Mouse (Mus musculus) retina, adult 2 months (tissue): Measurements from ENCODE around the gene Ccz1.

Experiments used
- DNase-seq: peaks from one replicate; pipeline ENCODE4 v3.0.0-alpha.2; 2012; ENCODE audit warnings: low read depth, low spot score

The Ccz1 gene

DNA sequence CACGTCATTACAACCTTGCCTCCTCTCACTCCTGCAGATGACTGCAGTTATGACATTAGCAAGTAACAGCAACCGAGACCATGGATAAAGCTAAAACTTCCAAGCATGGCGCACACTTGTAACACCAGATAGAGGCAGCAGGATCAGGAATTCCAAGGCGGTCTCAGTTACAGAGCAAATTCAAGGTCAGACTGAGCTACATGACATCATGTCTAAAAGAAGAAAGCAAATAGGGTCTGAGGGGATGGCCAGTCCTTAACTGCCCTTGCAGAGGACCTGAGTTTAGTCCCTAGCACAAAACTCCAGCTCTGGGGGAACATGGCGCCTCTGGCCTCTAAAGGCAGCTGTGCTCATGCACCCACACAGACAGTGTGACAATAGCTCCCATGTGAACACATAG, 20.8 kb downstream of the Ccz1 start:
- DNase-seq: no peak

DNA sequence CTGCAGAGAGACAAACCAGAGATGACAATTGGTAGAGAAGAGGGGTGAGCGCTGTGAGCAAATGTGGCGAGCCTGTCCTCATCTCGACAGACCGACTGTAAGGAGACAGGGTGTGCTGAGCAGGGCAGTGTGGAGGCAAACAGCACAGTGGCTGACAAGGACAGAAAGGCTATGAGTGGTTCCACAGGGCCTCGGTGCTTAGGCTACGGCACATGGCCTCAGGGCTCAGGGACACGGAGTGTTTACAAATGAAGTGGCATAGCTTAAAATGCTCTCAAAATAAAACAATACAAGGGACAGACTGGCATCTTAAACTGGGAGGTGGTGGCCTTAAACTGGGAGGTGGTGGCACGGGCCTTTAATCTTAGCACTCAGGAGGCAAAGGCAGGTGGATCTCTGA, 21.4 kb downstream of the Ccz1 start:
- DNase-seq: no peak

DNA sequence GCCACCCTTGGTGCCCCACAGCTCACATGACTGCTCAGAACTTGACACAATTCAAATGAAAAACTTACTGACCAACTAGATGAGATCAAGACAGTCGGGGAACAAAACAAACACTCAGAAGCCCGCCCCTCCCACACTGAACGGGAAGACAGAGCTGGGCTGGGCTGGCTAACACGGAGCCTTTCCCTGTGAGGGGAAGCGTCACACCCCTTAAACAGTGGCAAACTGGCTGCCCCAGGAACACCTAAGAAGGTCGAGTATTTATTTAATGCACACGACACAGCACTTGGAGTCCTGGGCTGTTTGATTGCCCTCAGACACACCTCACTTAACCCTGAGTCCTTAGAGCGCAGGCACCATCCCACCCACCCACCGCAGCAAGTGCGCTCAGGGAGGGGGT, 22.0 kb downstream of the Ccz1 start:
- no peak for DNase-seq

DNA sequence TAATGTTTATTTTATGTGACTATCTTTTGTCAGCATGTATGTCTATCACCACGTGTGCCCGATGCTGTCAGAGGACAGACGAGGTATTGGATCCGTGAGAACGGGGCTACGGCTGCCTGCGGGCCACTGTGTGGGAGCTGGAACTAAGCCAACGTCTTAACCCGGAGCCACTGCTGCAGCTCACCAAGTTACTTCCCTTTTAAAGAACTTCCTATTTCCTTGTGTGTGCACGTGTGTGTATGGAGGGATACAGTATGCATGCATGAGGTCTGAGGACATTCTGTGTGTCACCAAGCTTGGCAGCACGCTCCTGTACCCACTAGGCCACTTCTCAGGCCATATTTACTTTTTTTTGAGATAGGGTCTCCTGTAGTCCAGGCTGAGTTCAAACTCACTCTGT, 24.6 kb downstream of the Ccz1 start:
- DNase-seq: no peak

DNA sequence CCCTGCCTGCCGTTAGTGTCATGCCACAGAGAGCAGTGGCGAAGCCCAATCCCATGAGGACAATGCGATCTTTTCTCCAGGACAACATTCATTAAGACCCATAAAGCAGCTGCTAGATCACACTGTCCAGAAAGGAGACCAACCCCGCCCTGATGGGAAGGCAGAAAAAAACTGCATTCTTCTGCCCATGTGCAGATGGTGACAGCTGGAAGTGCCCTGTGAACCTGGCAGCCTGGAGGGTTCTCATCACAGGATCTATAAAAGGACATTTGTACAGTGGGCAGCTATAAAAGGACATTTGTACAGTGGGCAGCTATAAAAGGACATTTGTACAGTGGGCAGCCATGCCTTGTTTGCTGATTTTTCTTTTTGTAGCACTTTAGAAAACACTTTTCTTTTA, 25.6 kb downstream of the Ccz1 start:
- no peak for DNase-seq

DNA sequence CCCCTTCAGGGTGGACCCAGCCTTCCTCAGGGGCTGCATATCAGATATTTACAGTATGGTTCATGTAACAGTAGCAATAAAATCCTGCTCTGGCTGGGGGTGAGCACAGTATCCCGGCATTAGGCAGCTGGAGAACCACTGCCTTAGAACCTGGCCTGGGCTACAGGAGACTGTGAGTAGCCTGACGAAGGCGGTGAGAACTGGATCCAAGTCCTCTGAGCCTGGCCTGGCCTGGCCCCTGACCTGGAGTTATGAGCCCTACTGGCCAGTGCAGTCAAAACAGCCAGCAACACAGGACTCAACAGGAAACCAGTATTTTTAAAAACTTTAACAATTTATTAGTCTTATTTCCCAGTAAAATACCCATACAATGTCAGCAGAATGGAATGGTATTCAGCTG, 27.1 kb downstream of the Ccz1 start:
- DNase-seq: no peak

DNA sequence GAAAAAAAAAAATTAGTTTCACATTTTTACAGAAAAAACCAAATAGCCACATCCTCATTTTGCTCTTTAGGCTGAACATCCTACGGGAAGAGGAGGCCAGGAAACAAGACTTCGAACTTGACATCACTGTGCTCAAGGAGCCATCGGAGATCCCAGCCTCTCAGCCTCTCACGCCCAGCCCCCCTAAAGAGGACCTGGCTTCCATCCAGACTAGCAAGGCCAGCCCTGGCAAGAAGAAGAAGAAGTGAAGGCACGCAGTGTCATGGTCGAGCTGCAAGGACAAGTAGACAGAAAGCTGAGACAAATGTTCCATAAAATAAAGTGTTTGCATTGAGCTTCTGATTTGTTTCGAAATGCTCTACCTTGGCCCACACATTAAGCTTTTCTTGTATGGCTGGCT, 29.3 kb downstream of the Ccz1 start:
- no peak for DNase-seq

DNA sequence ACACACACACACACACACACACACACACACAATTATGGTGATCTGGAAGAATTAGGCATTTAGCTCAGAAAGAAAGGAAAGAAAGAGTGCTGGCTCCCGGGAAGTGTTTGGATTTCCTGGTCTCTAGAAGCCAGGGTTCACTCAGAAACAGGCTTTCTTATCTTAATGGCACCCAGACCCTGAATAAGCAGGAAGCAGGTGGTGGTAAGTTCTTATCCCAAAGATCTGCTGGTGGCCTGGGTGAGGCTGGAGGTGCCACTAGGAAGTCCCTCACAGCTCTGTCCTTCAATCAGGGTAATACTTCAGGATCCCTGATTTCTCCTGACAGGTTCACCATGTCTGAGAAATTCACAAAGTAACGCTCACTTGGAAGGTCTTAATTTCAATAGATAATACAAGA, 32.3 kb downstream of the Ccz1 start:
- no peak for DNase-seq

DNA sequence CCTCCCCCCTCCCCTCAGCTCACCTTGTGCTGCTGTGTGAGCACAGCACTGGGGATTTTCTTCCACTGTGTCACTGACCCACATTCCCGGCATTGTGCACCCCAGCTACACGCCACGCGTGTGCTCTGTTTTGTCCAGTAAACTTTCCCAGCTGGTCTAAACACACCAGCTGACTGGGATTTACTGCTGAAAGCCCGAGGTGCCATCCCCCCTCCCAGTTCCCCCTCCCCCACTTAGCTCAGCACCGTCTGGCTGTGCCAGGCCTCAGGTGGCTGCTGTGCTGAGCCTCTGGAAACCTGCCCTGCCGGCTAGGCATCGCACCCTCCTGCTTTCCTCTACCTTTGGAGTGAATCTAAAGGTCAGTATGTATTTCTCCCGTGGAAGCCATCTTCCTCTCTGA, 33.8 kb downstream of the Ccz1 start:
- peak; percentile 42 for DNase-seq

DNA sequence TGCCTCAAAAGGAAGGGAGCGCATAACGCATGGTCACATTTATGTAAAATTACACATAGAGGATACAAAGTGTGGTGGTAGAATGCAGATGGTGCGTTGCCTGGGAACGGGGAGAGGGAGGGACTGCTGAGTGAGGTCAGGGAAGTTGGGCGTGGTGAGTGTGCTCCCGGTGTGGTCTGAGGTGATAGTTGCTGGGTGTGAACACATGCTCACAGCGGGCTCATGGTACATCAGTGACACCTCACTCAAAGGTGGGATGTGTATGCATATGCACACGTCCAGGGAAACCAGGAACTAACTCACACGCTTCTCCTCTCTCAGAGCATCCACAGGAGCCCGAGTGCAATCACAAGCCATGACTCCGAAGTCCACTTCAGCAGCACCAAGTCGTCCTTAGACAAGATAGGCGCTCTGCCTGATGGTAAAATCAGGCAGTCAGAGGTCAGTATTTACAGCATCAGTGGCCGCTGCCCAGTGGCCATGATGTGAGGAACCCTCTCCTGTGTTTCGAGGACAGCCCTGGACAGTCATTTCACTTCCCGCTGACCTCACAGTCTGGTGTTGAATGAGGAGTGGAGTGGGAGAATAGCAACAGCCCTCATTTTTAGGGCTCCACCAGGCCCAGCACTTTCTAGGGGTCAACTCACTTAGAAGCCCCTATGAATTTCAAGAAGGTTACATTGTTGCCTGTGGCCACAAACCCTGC, 37.8 kb downstream of the Ccz1 start:
- no peak for DNase-seq

DNA sequence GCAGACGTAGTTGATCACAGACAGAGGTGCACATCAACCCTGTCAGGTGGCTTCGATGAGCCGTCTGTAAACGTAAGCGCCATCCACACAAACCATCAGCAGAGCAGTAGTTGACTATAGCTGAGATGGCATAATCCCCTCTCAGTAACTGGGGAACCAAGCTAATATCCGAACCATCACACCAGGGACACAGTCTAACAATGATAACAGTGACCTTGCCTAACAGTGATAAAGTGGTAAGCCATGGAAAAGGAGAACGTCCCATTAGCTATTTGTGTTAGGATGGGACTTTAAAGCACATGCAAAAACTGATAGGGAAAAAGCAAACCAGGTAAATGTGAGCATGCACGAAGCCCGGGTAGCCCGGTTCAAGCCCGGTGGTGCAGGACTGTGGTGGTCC, 38.4 kb downstream of the Ccz1 start:
- DNase-seq: no peak

DNA sequence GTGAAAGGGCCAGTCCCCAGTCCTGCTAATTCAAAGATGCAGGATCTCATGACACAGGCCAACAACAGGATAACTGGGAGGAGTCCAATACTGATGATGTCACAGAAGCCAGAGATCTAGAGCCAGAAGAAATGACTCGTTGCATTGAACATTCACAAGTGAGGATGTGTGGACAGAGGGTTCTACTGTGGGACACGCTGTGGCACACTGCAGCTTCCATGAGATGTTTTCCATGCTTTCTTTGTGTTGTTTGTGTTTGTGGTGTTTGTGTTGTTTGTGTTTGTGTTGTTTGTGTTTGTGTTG, 39.1 kb downstream of the Ccz1 start:
- DNase-seq: no peak

DNA sequence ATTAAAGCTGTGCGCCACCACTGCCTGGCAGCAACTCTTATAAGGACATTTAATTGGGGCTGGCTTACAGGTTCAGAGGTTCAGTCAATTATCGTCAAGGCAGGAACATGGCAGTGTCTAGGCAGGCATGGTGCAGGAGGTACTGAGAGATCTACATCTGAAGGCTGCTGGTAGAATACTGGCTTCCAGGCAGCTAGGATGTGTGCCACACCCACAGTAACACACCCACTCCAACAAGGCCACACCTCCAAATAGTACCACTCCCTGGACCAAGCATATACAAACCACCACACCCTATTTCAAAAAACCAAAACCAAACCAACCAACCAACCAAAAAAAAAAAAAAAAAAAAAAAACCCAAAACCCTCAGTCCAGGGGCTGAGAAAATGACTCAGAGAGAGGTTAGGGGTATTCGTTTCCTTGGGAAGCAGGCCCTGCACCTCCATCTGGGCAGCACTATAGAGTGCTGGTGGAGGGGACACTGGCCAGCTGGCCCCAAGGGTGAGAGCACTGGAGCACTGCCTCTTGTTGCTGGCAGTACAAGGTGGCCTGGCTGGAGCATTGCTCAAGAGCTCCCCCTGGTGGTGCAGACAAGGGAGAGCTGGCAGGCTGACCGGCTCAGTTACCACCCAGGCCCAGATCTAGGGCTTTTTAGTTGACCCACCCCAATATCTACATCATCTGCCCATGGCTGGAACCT, 39.6 kb downstream of the Ccz1 start:
- DNase-seq: peak; percentile 41

DNA sequence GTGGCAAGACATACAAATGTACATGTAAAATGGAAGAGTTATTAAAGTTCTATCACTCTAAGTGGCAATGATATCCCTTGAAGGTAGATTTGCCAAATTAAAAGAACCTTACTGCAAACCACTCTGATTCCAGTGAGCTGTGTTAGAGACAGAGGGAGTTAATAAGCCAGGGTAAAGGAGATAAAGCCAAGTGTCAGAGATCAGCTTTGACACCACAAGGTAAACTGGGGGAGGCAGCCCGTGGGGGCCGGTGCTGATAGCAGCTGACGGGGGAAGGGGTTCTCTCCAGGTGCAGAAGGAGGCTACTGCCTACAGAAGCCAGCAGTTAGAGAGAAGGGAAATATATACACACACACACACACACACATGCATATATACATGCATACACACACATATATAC, 42.0 kb downstream of the Ccz1 start:
- no peak for DNase-seq

DNA sequence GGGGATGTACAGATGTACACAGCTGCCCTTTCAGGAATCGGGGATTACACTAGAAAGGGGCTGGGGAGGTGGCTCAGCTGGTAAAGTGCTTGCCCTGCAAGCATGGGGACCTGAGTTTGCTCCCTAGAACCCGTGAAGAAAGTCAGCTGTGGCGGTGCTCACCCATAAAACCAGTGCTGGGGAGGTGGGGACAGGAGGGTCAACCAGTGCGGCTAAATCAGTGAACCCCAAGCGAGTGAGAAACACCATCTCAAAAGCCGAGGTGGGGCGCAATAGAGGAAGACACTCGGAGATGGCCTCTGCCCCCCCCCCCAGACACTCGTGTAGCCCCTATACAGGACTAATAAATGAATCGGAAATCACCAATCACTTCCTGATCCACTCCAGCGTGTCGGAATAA, 48.0 kb downstream of the Ccz1 start:
- no peak for DNase-seq

DNA sequence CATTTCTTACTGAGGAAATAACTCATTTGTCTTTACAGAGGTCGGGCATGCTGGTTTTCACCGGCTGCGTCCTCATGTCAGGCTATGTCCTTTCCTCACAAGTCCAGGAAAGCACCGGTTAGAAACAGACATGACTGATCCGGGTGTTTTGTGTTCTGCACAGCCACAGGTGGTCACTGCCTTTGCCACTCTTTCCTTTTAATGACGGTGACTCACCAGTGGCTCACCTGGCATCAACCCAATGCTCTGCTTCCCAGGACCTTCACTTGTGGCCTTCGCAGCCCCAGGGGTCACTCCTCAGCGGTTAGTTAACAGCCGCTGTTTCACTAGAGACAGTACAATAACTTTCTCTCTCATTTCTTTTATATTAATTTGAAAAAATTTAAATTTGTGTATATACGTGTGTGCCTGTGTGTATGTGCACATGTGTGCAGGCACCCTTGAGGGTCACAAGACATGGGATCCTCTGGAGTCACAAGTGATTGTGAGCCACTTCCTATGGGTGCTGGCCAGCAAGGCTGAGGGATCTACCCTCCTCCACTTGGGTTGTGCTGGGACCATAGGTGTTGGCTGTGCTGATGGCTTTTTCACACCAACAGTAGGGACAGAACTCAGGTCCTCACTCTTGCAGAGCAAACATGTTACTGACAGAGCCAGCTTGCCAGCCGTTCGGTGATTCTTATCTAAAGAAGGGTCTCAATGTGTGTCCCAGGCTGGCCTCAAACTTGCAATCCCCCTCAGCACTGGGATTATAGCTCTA, 48.9 kb downstream of the Ccz1 start:
- DNase-seq: no peak

DNA sequence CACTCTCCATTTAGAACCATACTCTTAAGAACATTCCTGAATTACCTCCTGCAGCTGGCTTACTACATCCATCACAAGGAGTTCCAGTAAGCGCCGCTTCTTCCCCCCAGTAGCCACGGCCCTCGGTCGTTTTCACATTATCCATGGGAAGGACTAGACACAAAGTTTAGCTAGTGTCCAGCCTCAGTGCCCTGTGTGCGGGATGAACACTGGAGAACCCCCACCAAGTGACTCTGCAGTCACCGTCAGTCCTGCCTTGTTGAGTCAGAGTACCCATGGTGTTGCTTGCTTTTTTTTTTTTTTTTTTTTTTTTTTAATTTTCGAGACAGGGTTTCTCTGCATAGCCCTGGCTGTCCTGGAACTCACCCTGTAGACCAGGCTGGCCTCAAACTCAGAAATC, 53.5 kb downstream of the Ccz1 start:
- DNase-seq: no peak

DNA sequence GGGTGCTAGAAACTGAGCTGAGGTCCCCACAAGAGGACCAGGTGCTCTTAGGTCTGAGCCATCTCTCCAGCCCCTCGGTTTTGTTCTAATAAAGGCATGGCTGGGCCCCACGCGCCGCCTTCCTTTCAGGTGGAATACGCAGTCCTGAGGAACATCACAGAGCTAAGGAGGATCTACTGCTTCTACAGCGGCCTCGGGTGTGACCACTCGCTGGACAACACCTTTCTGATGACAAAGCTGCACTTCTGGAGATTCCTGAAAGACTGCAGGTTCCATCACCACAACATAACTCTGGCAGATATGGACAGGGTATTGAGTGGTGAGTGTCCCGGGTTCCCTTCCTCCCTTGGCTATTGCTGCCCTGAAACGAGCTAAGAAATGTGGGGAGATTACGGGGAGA, 55.1 kb downstream of the Ccz1 start:
- no peak for DNase-seq

DNA sequence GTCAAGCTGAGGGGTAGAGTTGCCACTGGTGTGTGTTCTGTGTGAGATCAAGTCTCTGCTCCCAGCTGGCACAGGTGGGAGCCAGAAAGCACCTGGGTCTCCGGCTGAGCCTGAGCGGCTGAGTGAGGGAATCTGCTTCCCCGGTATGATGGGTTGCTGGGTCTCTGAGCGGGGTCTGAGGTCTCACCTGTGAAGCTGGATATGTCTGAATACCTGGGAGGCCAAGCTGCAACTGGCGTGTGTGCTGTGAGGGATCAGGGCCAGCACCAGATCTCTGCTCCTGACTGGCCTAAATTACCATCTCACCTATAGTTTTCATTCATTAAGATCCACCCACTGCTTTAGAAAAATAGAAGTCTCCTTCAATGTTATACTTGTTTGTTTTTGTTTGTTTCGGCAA, 57.6 kb downstream of the Ccz1 start:
- no peak for DNase-seq

DNA sequence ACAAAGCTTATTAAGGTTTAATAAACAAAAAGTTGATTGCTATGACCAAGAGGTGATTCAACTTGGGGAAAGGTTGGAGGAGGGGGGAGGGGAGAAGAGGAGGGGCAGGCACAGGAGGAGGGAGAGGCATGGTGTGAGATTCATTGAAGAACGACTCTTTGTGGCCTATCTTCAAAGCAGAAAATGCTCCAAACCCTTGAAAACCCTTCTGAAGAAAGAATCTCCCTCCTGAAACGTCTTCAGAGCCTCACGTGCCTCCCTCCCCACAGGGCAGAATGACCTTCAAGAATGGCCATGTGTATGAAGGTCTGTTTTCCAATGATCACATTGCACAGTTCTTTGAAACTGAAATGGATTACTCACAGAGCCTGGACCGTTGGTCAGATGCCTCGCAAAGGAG, 64.7 kb downstream of the Ccz1 start:
- DNase-seq: no peak

DNA sequence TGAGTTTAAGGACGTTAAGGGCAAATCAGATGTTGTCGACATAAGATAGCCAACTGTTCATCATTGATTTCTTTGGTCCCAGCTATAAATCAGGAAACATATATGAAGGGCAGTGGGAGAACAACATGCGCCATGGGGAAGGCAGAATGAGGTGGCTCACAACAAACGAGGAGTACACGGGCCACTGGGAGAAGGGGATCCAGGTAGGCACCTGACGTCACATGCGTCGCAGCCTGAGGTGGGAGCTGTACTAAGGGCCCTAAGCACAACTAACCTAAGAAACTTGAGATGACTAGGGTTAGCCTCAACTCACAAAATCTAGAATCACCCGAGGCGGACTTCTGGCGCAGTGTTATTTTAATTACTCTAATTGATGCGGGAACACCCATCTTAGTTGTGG, 66.3 kb downstream of the Ccz1 start:
- DNase-seq: no peak

DNA sequence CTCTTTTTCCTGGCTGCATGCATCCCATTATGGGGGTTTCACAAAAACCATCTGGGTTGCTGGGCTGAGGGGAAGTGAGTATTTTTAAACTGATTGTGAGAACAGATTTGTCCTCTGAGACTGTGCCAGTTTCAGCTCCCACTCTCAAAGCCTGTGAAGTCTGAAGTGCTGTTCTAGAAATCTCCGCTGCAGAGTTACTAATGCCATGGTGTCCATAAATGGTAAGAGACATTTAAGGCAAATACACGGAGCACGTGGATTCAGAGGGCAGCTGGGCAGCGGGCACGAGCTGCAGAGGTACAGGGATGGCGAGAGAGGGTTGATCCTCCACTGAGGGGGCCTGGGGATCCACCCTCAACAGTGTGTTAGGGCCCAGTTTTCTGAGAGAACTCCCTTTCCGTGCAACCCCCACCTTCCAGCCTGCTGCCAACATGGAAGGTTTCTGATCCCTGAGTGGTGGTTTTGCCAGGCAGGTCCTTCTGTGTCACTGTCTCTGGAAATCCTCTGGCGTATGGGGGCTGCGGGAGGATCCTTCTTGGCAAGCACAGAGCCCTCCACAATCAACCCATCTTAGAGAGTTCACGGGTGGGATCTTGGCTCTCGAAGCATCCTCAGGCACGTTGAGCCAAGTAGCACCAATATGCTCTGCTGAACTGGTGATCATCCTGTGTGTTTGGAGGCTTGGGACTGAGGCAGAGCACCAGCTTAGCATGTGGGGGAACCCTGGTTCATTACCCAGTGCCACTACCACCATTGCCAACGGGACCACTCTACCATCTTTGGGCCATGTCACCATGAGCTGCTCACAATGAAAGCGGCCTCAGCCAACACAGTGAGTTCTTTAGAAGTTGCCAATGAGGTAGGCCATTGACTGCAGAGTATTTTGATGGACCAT, 71.2 kb downstream of the Ccz1 start:
- no peak for DNase-seq
